Mouse (Mus musculus): ENCODE data around the gene Rtp3.
A peak's percentile ranks its signal among the peaks of the same experiment; 100 is the strongest.

The Rtp3 gene

GRCm38 (mm10) chr9:110990204-110990603 is at the start of gene Rtp3:
Gene Rtp3 (minus strand): TSS chr9:110990583.
- DNase-seq, result peak; percentile 87

- DNase-seq, result peak; percentile 33
Measured at GRCm38 (mm10) chr9:111039966-111040365, 49.6 kb upstream of the Rtp3 start.

GRCm38 (mm10) chr9:111033717-111034116 is 43.3 kb upstream of the Rtp3 start:
- no peak for DNase-seq

- no peak for DNase-seq
Measured at GRCm38 (mm10) chr9:111026791-111027190, 36.4 kb upstream of the Rtp3 start.

- no peak for DNase-seq
Measured at GRCm38 (mm10) chr9:111019022-111019421, 28.6 kb upstream of the Rtp3 start, which contains the start of gene Ltf. Gene Ltf (plus strand): TSS chr9:111019271.

- no peak for DNase-seq
Measured at GRCm38 (mm10) chr9:111015658-111016057, 25.3 kb upstream of the Rtp3 start.

GRCm38 (mm10) chr9:111012041-111012440 is 21.7 kb upstream of the Rtp3 start:
- peak; percentile 70 for DNase-seq

- DNase-seq, result peak; percentile 49
Measured at GRCm38 (mm10) chr9:111011550-111011949, 21.2 kb upstream of the Rtp3 start.

GRCm38 (mm10) chr9:111009763-111010162 is 19.4 kb upstream of the Rtp3 start:
- DNase-seq, result no peak

- DNase-seq, result no peak
Measured at GRCm38 (mm10) chr9:111006544-111006943, 16.2 kb upstream of the Rtp3 start.

- DNase-seq, result no peak
Measured at GRCm38 (mm10) chr9:111003279-111003678, 12.9 kb upstream of the Rtp3 start.

- DNase-seq, result no peak
Measured at GRCm38 (mm10) chr9:111001621-111002020, 11.2 kb upstream of the Rtp3 start.

GRCm38 (mm10) chr9:110999856-111000255 is 9.5 kb upstream of the Rtp3 start:
- peak; percentile 81 for DNase-seq

GRCm38 (mm10) chr9:110999056-110999455 is 8.7 kb upstream of the Rtp3 start:
- peak; percentile 61 for DNase-seq

- DNase-seq, result peak; percentile 91
Measured at GRCm38 (mm10) chr9:110997245-110997644, 6.9 kb upstream of the Rtp3 start.

- peak; percentile 93 for DNase-seq
Measured at GRCm38 (mm10) chr9:110994716-110995172, 4.4 kb upstream of the Rtp3 start.

GRCm38 (mm10) chr9:110993281-110993709 is 2.9 kb upstream of the Rtp3 start:
- no peak for DNase-seq

- no peak for DNase-seq
Measured at GRCm38 (mm10) chr9:110989543-110989942, 840 bp downstream of the Rtp3 start.

GRCm38 (mm10) chr9:110989141-110989540 is 1.2 kb downstream of the Rtp3 start:
- DNase-seq, result no peak

GRCm38 (mm10) chr9:110988078-110988477 is 2.3 kb downstream of the Rtp3 start:
- DNase-seq, result no peak

GRCm38 (mm10) chr9:110987331-110987730 is 3.1 kb downstream of the Rtp3 start:
- DNase-seq, result no peak

GRCm38 (mm10) chr9:110985951-110986350 is 4.4 kb downstream of the Rtp3 start:
- DNase-seq, result no peak

GRCm38 (mm10) chr9:110985541-110985940 is 4.8 kb downstream of the Rtp3 start:
- no peak for DNase-seq

- no peak for DNase-seq
Measured at GRCm38 (mm10) chr9:110984096-110984495, 6.3 kb downstream of the Rtp3 start.

- no peak for DNase-seq
Measured at GRCm38 (mm10) chr9:110982351-110982750, 8.0 kb downstream of the Rtp3 start.
